Comparison of ENCODE assay signal across 8 mouse cellular contexts in the genomic region with DNA sequence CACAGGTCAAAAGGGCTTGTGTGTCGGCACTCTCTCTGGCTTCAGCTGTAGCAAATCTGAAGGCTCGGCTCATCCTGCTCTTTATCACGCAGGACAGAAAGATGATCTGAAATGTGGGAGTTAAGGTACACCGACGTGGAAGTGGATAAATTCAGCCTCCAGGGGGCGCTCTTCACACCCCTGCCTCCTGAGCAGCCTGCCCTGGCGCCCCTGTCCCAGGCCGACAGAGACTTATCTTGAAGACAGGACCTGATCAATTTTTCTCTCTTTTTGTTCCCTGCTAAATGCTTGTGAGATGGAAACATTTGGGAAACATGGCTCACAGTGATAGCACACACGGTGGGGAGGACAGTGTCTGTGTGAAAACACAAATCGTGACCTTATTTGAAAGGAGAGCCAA. TPM values are rescaled to one million over a fixed set of nuclear protein-coding genes. Genes with fewer than 3 reads are reported as not detected.
DNase-seq lines count a peak whose midpoint lies in the region; ATAC-seq lines count a peak whose summit lies in the region.

No protein-coding gene starts in this region.

- intact Hi-C loops in heart, postnatal 10 days (cut with DNase I), result loop anchor here (5.0 kb wide), 1 partner anchor 533 kb away; no protein-coding TSS in a partner anchor

- ATAC-seq in cerebellum, adult (ENCODE audit: insufficient number of reproducible peaks, low FRiP score, low TSS enrichment), result no peak

- DNase-seq in cerebellum, adult 8-10 months, result peak; percentile 10
- peak; percentile 48 for DNase-seq in ovary, postnatal 36 days (ENCODE audit: low spot score)
- no peak for DNase-seq in ovary, postnatal 10 days (ENCODE audit: low spot score)
- DNase-seq in embryo, embryonic 9.5 days (ENCODE audit: extremely low spot score), result peak; percentile 65
- DNase-seq in heart, postnatal 10 days, result peak; percentile 45 to 65
- DNase-seq in lung, postnatal 36 days, result peak; percentile 77
- DNase-seq in thymus, postnatal 14 days, result peak; percentile 69

RNA-seq across cellular contexts. Expression of gene Tmem44, which starts 11.2 kb away (rescaled TPM):
- total RNA-seq in heart, postnatal 10 days (2021), result 10 to 100 TPM; 15.6 to 18.5 TPM

RNA-seq across cellular contexts. Expression of gene Lsg1, which starts 48.0 kb away (rescaled TPM):
- total RNA-seq in heart, postnatal 10 days (2021), result 10 to 100 TPM; 26.3 to 27.0 TPM
